Mouse (Mus musculus) olfactory bulb, adult 2 months (tissue): ENCODE data around the gene Cep44.

Experiments used
- CTCF ChIP-seq: fragments of 200-500 bp; IDR thresholded peaks from 2 replicates; pipeline ENCODE4 v1.5.1; 2012; ENCODE audit warnings: low read depth, mild to moderate bottlenecking, low read length, moderate library complexity; ENCODE audit not compliant: insufficient read depth
- POLR2A ChIP-seq: fragments of 200-500 bp; IDR thresholded peaks from 2 replicates; pipeline ENCODE4 v1.6.1; 2012; ENCODE audit warnings: mild to moderate bottlenecking, low read depth, low read length, moderate library complexity; ENCODE audit not compliant: insufficient read depth

- TF ChIP-seq POLR2A: no peak
- no peak for TF ChIP-seq CTCF
These were observed 13.7 kb upstream of the Cep44 start for GRCm38 (mm10) chr8:56564399-56565047.
